Comparison of ENCODE assay signal across 13 mouse cellular contexts in genomic region chr10:42347127-42347526, GRCm38 (mm10).
DNase-seq lines count a peak whose midpoint lies in the region; ATAC-seq and TF ChIP-seq lines count a peak whose summit lies in the region.
"Had no signal": no experiment of that assay in that cellular context is flagged by ENCODE, and none has a peak within 500 bp of the region (broad histone marks: within the 10 kb centered on the region; RNA-seq: fewer than 3 reads in every experiment).

No protein-coding gene starts in this region.

- peaks cover 7% of the 10 kb centered on the region for H3K4me1 ChIP-seq in heart, embryonic 15.5 days (replicated peaks)
- no peaks in the 10 kb centered on the region for H3K4me1 ChIP-seq in heart, embryonic 11.5 days (ENCODE audit: control insufficient read depth, insufficient read depth, low read length)
- no peaks in the 10 kb centered on the region for H3K4me1 ChIP-seq in midbrain, postnatal 0 days (ENCODE audit: insufficient read depth, low read length)
- peaks cover 11% of the 10 kb centered on the region for H3K4me1 ChIP-seq in midbrain, embryonic 13.5 days (replicated peaks)
- peaks cover 10% of the 10 kb centered on the region; the same call in 1 of the 2 replicates for H3K4me1 ChIP-seq in embryonic facial prominence, embryonic 15.5 days
- H3K4me1 ChIP-seq in limb, embryonic 14.5 days (ENCODE audit: control insufficient read depth, insufficient read depth, low read length) = peaks cover 15% of the 10 kb centered on the region

- no peaks in the 10 kb centered on the region for H3K27me3 ChIP-seq in heart, embryonic 15.5 days
- no peaks in the 10 kb centered on the region for H3K27me3 ChIP-seq in heart, embryonic 11.5 days (ENCODE audit: control insufficient read depth, insufficient read depth, low read length)
- 0 out of 2 replicates have a peak, but pooled peaks cover 2% of the 10 kb centered on the region for H3K27me3 ChIP-seq in midbrain, postnatal 0 days (ENCODE audit: insufficient read depth, low read length)
- H3K27me3 ChIP-seq in midbrain, embryonic 13.5 days = 0 out of 2 replicates have a peak, but pooled peaks cover 8% of the 10 kb centered on the region
- H3K27me3 ChIP-seq in embryonic facial prominence, embryonic 15.5 days = no peaks in the 10 kb centered on the region
- no peaks in the 10 kb centered on the region for H3K27me3 ChIP-seq in limb, embryonic 14.5 days (ENCODE audit: control insufficient read depth, insufficient read depth, low read length)
- H3K27me3 ChIP-seq: CH12.LX; stomach, embryonic 15.5 days had no signal

- no peaks in the 10 kb centered on the region for H3K9me3 ChIP-seq in heart, embryonic 15.5 days (replicated peaks)
- no peaks in the 10 kb centered on the region for H3K9me3 ChIP-seq in heart, embryonic 11.5 days (replicated peaks; ENCODE audit: control insufficient read depth, low read length)
- no peaks in the 10 kb centered on the region for H3K9me3 ChIP-seq in midbrain, postnatal 0 days (ENCODE audit: low read length)
- no peaks in the 10 kb centered on the region for H3K9me3 ChIP-seq in midbrain, embryonic 13.5 days
- no peaks in the 10 kb centered on the region for H3K9me3 ChIP-seq in embryonic facial prominence, embryonic 15.5 days (replicated peaks)
- no peaks in the 10 kb centered on the region for H3K9me3 ChIP-seq in limb, embryonic 14.5 days (ENCODE audit: control insufficient read depth, low read length)
- H3K9me3 ChIP-seq: stomach, embryonic 15.5 days had no signal

- peak; percentile 62 for DNase-seq in midbrain, postnatal 0 days (ENCODE audit: low spot score)
- peak; percentile 45 for DNase-seq in limb, embryonic 14.5 days (ENCODE audit: low spot score)
- DNase-seq in lung, adult 18-20 months = no peak
- no peak for DNase-seq in cerebellum, adult 18-20 months
- DNase-seq: kidney, adult 9 months; lung, postnatal 4 days had no signal

- H3K4me3 ChIP-seq in heart, embryonic 15.5 days = no peak overlapping the region
- H3K4me3 ChIP-seq in heart, embryonic 11.5 days (ENCODE audit: low read depth, low read length) = no peak overlapping the region
- H3K4me3 ChIP-seq in midbrain, postnatal 0 days (ENCODE audit: low read depth, low read length) = no peak overlapping the region
- H3K4me3 ChIP-seq in midbrain, embryonic 13.5 days (replicated peaks) = no peak overlapping the region
- H3K4me3 ChIP-seq in embryonic facial prominence, embryonic 15.5 days (replicated peaks) = no peak overlapping the region
- no peak overlapping the region for H3K4me3 ChIP-seq in limb, embryonic 14.5 days (replicated peaks; ENCODE audit: low read length)
- H3K4me3 ChIP-seq: myocyte; stomach, embryonic 15.5 days had no signal

- H3K27ac ChIP-seq in heart, embryonic 15.5 days = peak overlapping the region; percentile 24; the same call in 1 of the 2 replicates
- H3K27ac ChIP-seq in heart, embryonic 11.5 days (ENCODE audit: low read depth, low read length) = no peak overlapping the region
- H3K27ac ChIP-seq in midbrain, postnatal 0 days (ENCODE audit: low read depth, low read length) = no peak overlapping the region
- H3K27ac ChIP-seq in midbrain, embryonic 13.5 days = no peak overlapping the region
- H3K27ac ChIP-seq in embryonic facial prominence, embryonic 15.5 days (replicated peaks) = peak overlapping the region; percentile 65
- H3K27ac ChIP-seq in limb, embryonic 14.5 days (replicated peaks; ENCODE audit: low read depth, low read length) = peak overlapping the region; percentile 65
- H3K27ac ChIP-seq: stomach, embryonic 15.5 days had no signal

- TF ChIP-seq CTCF in midbrain, postnatal 0 days (IDR thresholded peaks at IDR 0.05) = no peak

- TF ChIP-seq POLR2A in limb, embryonic 14.5 days (IDR thresholded peaks at IDR 0.05; ENCODE audit: borderline replicate concordance, extremely low read depth, insufficient read depth, insufficient read length) = no peak

- no peak for ATAC-seq in heart, embryonic 15.5 days (replicated peaks; ENCODE audit: insufficient number of reproducible peaks, insufficient read depth, low FRiP score, low read depth)
- no peak for ATAC-seq in heart, embryonic 11.5 days (replicated peaks; ENCODE audit: insufficient number of reproducible peaks, low FRiP score, low TSS enrichment)
- ATAC-seq in midbrain, postnatal 0 days (ENCODE audit: low FRiP score) = no peak
- ATAC-seq in midbrain, embryonic 13.5 days = no peak
- ATAC-seq in embryonic facial prominence, embryonic 15.5 days (ENCODE audit: insufficient number of reproducible peaks, low FRiP score, low TSS enrichment, low read depth) = 0 out of 2 replicates have a peak, but pooled peaks have one; percentile 11
- no peak for ATAC-seq in limb, embryonic 14.5 days (ENCODE audit: low FRiP score, low read depth)

- H3K36me3 ChIP-seq in heart, embryonic 15.5 days = no peaks in the 10 kb centered on the region
- no peaks in the 10 kb centered on the region for H3K36me3 ChIP-seq in heart, embryonic 11.5 days (ENCODE audit: control insufficient read depth, insufficient read depth, low read length)
- no peaks in the 10 kb centered on the region for H3K36me3 ChIP-seq in midbrain, postnatal 0 days (ENCODE audit: insufficient read depth, low read length)
- H3K36me3 ChIP-seq in midbrain, embryonic 13.5 days = no peaks in the 10 kb centered on the region
- no peaks in the 10 kb centered on the region for H3K36me3 ChIP-seq in embryonic facial prominence, embryonic 15.5 days
- H3K36me3 ChIP-seq in limb, embryonic 14.5 days (ENCODE audit: control insufficient read depth, insufficient read depth, low read length) = no peaks in the 10 kb centered on the region
- H3K36me3 ChIP-seq: stomach, embryonic 15.5 days had no signal

- no peak overlapping the region for H3K4me2 ChIP-seq in heart, embryonic 15.5 days
- no peak overlapping the region for H3K4me2 ChIP-seq in heart, embryonic 11.5 days
- no peak overlapping the region for H3K4me2 ChIP-seq in midbrain, postnatal 0 days (ENCODE audit: low read depth, low read length, poor library complexity, severe bottlenecking)
- H3K4me2 ChIP-seq in midbrain, embryonic 13.5 days (replicated peaks) = no peak overlapping the region
- no peak overlapping the region for H3K4me2 ChIP-seq in embryonic facial prominence, embryonic 15.5 days (replicated peaks)
- H3K4me2 ChIP-seq in limb, embryonic 14.5 days (replicated peaks; ENCODE audit: low read depth, low read length, severe bottlenecking) = peak overlapping the region; percentile 1; the same call in 1 of the 2 replicates
- H3K4me2 ChIP-seq: stomach, embryonic 15.5 days had no signal

- 50% methylated on average over 5 of the region's 5 CpGs for WGBS in heart, embryonic 15.5 days
- whole genome bisulfite sequencing in heart, embryonic 11.5 days (ENCODE audit: insufficient replicate concordance) = 64% methylated on average over 5 of the region's 5 CpGs
- WGBS in midbrain, postnatal 0 days = 64% methylated on average over 5 of the region's 5 CpGs
- WGBS in midbrain, embryonic 13.5 days = 59% methylated on average over 5 of the region's 5 CpGs
- 35% methylated on average over 5 of the region's 5 CpGs for WGBS in embryonic facial prominence, embryonic 15.5 days
- 45% methylated on average over 5 of the region's 5 CpGs for WGBS in limb, embryonic 14.5 days

- no peak overlapping the region for H3K9ac ChIP-seq in heart, embryonic 15.5 days
- H3K9ac ChIP-seq in heart, embryonic 11.5 days (ENCODE audit: low read depth, low read length) = no peak overlapping the region
- no peak overlapping the region for H3K9ac ChIP-seq in midbrain, postnatal 0 days (replicated peaks; ENCODE audit: low read length, poor library complexity, severe bottlenecking)
- no peak overlapping the region for H3K9ac ChIP-seq in midbrain, embryonic 13.5 days (replicated peaks)
- H3K9ac ChIP-seq in embryonic facial prominence, embryonic 15.5 days = no peak overlapping the region
- 0 out of 2 replicates have a peak overlapping the region, but pooled peaks have one; percentile 17 for H3K9ac ChIP-seq in limb, embryonic 14.5 days (ENCODE audit: low read depth, low read length, severe bottlenecking)
- H3K9ac ChIP-seq: stomach, embryonic 15.5 days had no signal

Comparison
In these comparisons a context has a peak if more than half of its experiments do, and no peak if none do; other contexts are left out.
1. H3K27ac ChIP-seq: peak in heart, embryonic 15.5 days (single experiment), embryonic facial prominence, embryonic 15.5 days (single experiment) and limb, embryonic 14.5 days (single experiment); none in heart, embryonic 11.5 days (single experiment), midbrain, postnatal 0 days (single experiment) and midbrain, embryonic 13.5 days (single experiment).
2. DNase-seq: peak in midbrain, postnatal 0 days (single experiment) and limb, embryonic 14.5 days (single experiment); none in lung, adult 18-20 months (0 of 2) and cerebellum, adult 18-20 months (0 of 2).